Mouse (Mus musculus) thymus, adult 2 months (tissue): ENCODE data around the gene Smarcc2.

ENCODE experiments used
- CTCF ChIP-seq: fragments of 200-500 bp; IDR thresholded peaks from 2 replicates; pipeline ENCODE4 v1.5.1; 2012; ENCODE audit warnings: mild to moderate bottlenecking, control low read depth, low read length, moderate library complexity, borderline replicate concordance; ENCODE audit not compliant: control insufficient read depth, poor library complexity, insufficient read depth; ENCODE audit errors: extremely low read depth
- POLR2A ChIP-seq: fragments of 200-500 bp; IDR thresholded peaks from 2 replicates; pipeline ENCODE4 v1.6.1; 2012; ENCODE audit warnings: mild to moderate bottlenecking, low read length, control low read depth, moderate library complexity; ENCODE audit not compliant: control insufficient read depth, poor library complexity, insufficient read depth; ENCODE audit errors: extremely low read depth

GRCm38 (mm10) chr10:128516029-128516428, 57.0 kb downstream of the Smarcc2 start:
- TF ChIP-seq CTCF (no peak), POLR2A (no peak)
